Mouse (Mus musculus) forebrain, embryonic 10.5 days (tissue): ENCODE measurements around the gene Mgmt. TPM values are rescaled to one million over a fixed set of nuclear protein-coding genes. Genes with fewer than 3 reads are reported as not detected.

Experiments used
- DNase-seq: peaks from one replicate; pipeline ENCODE4 v3.0.0-alpha.2; 2017; ENCODE audit warnings: low spot score; ENCODE audit errors: extremely low spot score
- H3K27ac ChIP-seq: fragments of 300-500 bp; sonication (generic); 2 replicates; pipeline ENCODE4 v1.5.1; 2016; ENCODE audit warnings: mild to moderate bottlenecking
- H3K27me3 ChIP-seq: fragments of 300-500 bp; sonication (generic); 2 replicates; pipeline ENCODE4 v1.6.1; 2016; ENCODE audit warnings: mild to moderate bottlenecking; ENCODE audit not compliant: poor library complexity, severe bottlenecking
- H3K36me3 ChIP-seq: fragments of 300-500 bp; sonication (generic); replicated peaks from 2 replicates; pipeline ENCODE4 v1.6.1; 2016; ENCODE audit warnings: mild to moderate bottlenecking, moderate library complexity
- H3K4me1 ChIP-seq: fragments of 300-500 bp; sonication (generic); 2 replicates; pipeline ENCODE4 v1.6.1; 2016
- H3K4me3 ChIP-seq: fragments of 300-500 bp; sonication (generic); 2 replicates; pipeline ENCODE4 v1.5.1; 2016; ENCODE audit warnings: mild to moderate bottlenecking, moderate library complexity
- H3K9me3 ChIP-seq: fragments of 300-500 bp; sonication (generic); 2 replicates; pipeline ENCODE4 v1.6.1; 2016; ENCODE audit warnings: mild to moderate bottlenecking, moderate library complexity
- WGBS: fragments of 180-500 bp; shearing (Covaris S2); methylation state at CpG from one replicate; pipeline ENCODE4 v1.1.7; 2016; 5-methylcytosine and 5-hydroxymethylcytosine counted together
- polyA plus RNA-seq: library from polyadenylated mRNA; unstranded; fragments of >200 nt; fragmentation: Nextera tagmentation; extraction: Ambion mirVana; gene quantifications from 2 replicates; pipeline ENCODE4 v1.2.1, GENCODE M21; 2016

The Mgmt gene
- polyA plus RNA-seq, 1 experiment from 2014 or later, result 4.1 TPM

- H3K4me3 ChIP-seq, result no peak overlapping the region
- H3K27ac ChIP-seq, result no peak overlapping the region
- H3K36me3 ChIP-seq, result no peaks in the 10 kb centered on the region
- peaks cover 17% of the 10 kb centered on the region for H3K4me1 ChIP-seq
- DNase-seq, result no peak
- H3K27me3 ChIP-seq, result 0 out of 2 replicates have a peak, but pooled peaks cover 2% of the 10 kb centered on the region
- WGBS, result 80% methylated on average over 8 of the region's 8 CpGs
- no peaks in the 10 kb centered on the region for H3K9me3 ChIP-seq
Measured at GRCm38 (mm10) chr7:137012687-137013086, 118.3 kb downstream of the Mgmt start.

DNA sequence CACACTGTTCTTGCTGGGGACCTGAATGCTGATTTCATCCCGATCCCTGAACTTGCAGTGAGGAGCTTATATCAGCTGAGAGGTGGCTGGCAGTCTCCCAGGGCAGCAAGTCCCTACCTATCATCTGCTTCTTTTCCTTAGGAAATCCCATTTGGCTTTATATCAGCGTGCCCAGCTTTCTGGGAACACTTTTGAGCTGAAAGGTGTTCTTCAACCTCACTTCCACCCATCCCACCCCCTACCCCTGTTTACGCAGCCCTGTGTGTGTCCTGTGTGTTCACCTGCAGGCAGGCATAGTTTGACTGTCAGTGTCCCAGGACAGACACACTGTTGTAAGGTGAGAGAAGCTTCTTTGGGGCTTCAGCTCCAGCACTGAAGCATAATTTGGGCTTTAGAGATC lies 119.0 kb downstream of the Mgmt start:
- Histone ChIP-seq H3K27ac (no peak overlapping the region), H3K4me3 (no peak overlapping the region), H3K27me3 (no peaks in the 10 kb centered on the region), H3K9me3 (no peaks in the 10 kb centered on the region), H3K4me1 (peaks cover 14% of the 10 kb centered on the region), H3K36me3 (no peaks in the 10 kb centered on the region)
- WGBS, result 63% methylated on average over 3 of the region's 3 CpGs
- DNase-seq, result no peak

GRCm38 (mm10) chr7:137018614-137019013 lies 124.2 kb downstream of the Mgmt start:
- H3K9me3 ChIP-seq, result no peaks in the 10 kb centered on the region
- WGBS, result 91% methylated on average over 5 of the region's 5 CpGs
- H3K4me3 ChIP-seq, result no peak overlapping the region
- no peaks in the 10 kb centered on the region for H3K36me3 ChIP-seq
- no peak for DNase-seq
- peaks cover 10% of the 10 kb centered on the region for H3K4me1 ChIP-seq
- H3K27ac ChIP-seq, result no peak overlapping the region
- no peaks in the 10 kb centered on the region; the same call in 1 of the 2 replicates for H3K27me3 ChIP-seq

DNA sequence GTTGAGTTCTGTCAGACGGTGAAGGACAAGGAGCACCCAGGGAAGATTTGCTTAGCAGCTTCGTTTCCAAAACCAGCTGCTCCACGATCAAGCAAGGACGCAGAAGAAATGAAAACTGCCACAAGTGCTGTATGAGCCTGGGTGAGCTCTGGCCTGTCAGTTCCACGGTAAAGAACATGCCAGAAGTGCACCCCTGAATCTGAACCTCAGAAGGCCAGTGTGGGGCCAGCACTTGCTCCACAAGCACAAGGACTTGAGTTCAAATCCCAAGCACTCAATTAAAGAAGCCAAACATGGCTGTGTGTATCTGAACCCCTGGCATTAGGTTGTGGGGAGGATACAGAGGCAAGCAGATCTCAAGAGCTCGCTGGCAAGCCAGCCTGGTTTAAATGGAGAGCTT lies 125.8 kb downstream of the Mgmt start:
- Histone ChIP-seq H3K27me3 (no peaks in the 10 kb centered on the region; the same call in 1 of the 2 replicates), H3K4me3 (no peak overlapping the region), H3K36me3 (no peaks in the 10 kb centered on the region), H3K27ac (no peak overlapping the region), H3K4me1 (peaks cover 10% of the 10 kb centered on the region), H3K9me3 (no peaks in the 10 kb centered on the region)
- DNase-seq, result no peak
- WGBS, result 80% methylated on average over 6 of the region's 6 CpGs

GRCm38 (mm10) chr7:137030789-137031188 lies 136.4 kb downstream of the Mgmt start:
- Histone ChIP-seq H3K27ac (no peak overlapping the region), H3K9me3 (peaks cover 8% of the 10 kb centered on the region), H3K4me1 (no peaks in the 10 kb centered on the region), H3K36me3 (no peaks in the 10 kb centered on the region), H3K4me3 (no peak overlapping the region), H3K27me3 (no peaks in the 10 kb centered on the region)
- no peak for DNase-seq
- WGBS, result 90% methylated on average over 4 of the region's 4 CpGs

- H3K4me1 ChIP-seq, result peaks cover under 1% of the 10 kb centered on the region; the same call in 1 of the 2 replicates
- no peak for DNase-seq
- 97% methylated on average over 12 of the region's 12 CpGs for WGBS
- peaks cover 8% of the 10 kb centered on the region for H3K9me3 ChIP-seq
- no peak overlapping the region for H3K4me3 ChIP-seq
- no peak overlapping the region for H3K27ac ChIP-seq
- no peaks in the 10 kb centered on the region for H3K36me3 ChIP-seq
- H3K27me3 ChIP-seq, result peaks cover 11% of the 10 kb centered on the region; the same call in 1 of the 2 replicates
Measured at GRCm38 (mm10) chr7:137033177-137033576, 138.8 kb downstream of the Mgmt start.

GRCm38 (mm10) chr7:137034986-137035385 lies 140.6 kb downstream of the Mgmt start:
- 91% methylated on average over 3 of the region's 3 CpGs for WGBS

GRCm38 (mm10) chr7:137035916-137036315 lies 141.5 kb downstream of the Mgmt start:
- Histone ChIP-seq H3K4me3 (no peak overlapping the region), H3K27ac (no peak overlapping the region), H3K4me1 (peaks cover 17% of the 10 kb centered on the region), H3K36me3 (no peaks in the 10 kb centered on the region), H3K9me3 (no peaks in the 10 kb centered on the region), H3K27me3 (peaks cover 11% of the 10 kb centered on the region; the same call in 1 of the 2 replicates)
- no peak for DNase-seq
- WGBS, result 77% methylated on average over 5 of the region's 5 CpGs

More at GRCm38 (mm10) chr7:137034986-137035385, 140.6 kb downstream of the Mgmt start:
- Histone ChIP-seq H3K27me3 (peaks cover 11% of the 10 kb centered on the region; the same call in 1 of the 2 replicates), H3K36me3 (no peaks in the 10 kb centered on the region), H3K4me3 (no peak overlapping the region), H3K27ac (no peak overlapping the region), H3K9me3 (peaks cover 6% of the 10 kb centered on the region), H3K4me1 (peaks cover 8% of the 10 kb centered on the region)
- no peak for DNase-seq

DNA sequence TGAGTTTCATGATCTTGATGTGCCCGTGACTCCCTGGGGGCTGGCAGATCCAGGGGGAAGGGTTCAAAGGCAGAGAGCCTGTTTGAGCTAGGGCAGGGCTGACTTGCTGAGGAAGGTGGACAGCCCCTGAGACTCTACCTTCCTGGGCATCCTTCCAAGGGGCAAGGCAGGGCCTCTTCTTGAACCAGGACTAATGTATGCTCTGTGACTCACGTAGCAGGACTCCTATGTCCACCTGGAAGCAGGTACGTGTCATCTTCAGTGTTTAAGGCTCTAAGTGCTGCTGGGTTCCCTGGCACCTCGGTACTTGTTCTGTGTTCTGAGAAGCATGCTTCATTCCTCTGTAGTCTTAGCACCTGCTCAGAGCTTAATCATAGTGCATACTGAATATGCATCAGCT lies 143.1 kb downstream of the Mgmt start:
- Histone ChIP-seq H3K4me3 (no peak overlapping the region), H3K36me3 (no peaks in the 10 kb centered on the region), H3K27me3 (peaks cover 11% of the 10 kb centered on the region; the same call in 1 of the 2 replicates), H3K27ac (no peak overlapping the region), H3K9me3 (no peaks in the 10 kb centered on the region), H3K4me1 (peaks cover 24% of the 10 kb centered on the region)
- DNase-seq, result no peak
- WGBS, result 86% methylated on average over 4 of the region's 4 CpGs

GRCm38 (mm10) chr7:137037872-137038271 lies 143.5 kb downstream of the Mgmt start:
- Histone ChIP-seq H3K36me3 (no peaks in the 10 kb centered on the region), H3K9me3 (no peaks in the 10 kb centered on the region), H3K4me3 (no peak overlapping the region), H3K27me3 (peaks cover 11% of the 10 kb centered on the region; the same call in 1 of the 2 replicates), H3K27ac (no peak overlapping the region), H3K4me1 (peaks cover 26% of the 10 kb centered on the region)
- WGBS, result 84% methylated on average over 5 of the region's 5 CpGs
- DNase-seq, result no peak

GRCm38 (mm10) chr7:137038311-137038945 lies 144.0 kb downstream of the Mgmt start:
- Histone ChIP-seq H3K4me3 (no peak overlapping the region), H3K27ac (no peak overlapping the region), H3K36me3 (no peaks in the 10 kb centered on the region), H3K9me3 (no peaks in the 10 kb centered on the region), H3K27me3 (peaks cover 11% of the 10 kb centered on the region; the same call in 1 of the 2 replicates), H3K4me1 (peaks cover 26% of the 10 kb centered on the region)
- DNase-seq, result no peak
- 75% methylated on average over 10 of the region's 10 CpGs for WGBS

DNA sequence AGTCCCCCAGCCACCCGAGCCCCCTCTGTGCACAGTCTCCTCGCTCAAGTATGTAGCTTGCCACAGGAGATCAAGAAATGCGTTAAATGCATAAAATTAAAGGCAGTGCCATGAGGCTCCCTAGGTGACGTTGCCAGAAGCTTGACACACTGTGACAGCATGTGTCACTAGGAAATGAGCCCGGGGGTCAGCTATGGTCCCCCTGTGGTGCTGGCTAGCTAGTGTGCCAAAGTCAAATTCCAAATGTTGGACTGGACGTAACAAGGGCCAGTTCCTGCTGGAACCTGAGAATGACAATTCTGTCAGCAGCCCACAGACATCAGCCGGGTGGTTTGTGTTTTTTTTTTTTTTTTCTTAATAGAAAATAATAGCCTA lies 144.5 kb downstream of the Mgmt start:
- H3K27ac ChIP-seq, result no peak overlapping the region
- no peak for DNase-seq
- H3K4me3 ChIP-seq, result no peak overlapping the region
- no peaks in the 10 kb centered on the region for H3K9me3 ChIP-seq
- no peaks in the 10 kb centered on the region for H3K36me3 ChIP-seq
- H3K27me3 ChIP-seq, result peaks cover 11% of the 10 kb centered on the region; the same call in 1 of the 2 replicates
- H3K4me1 ChIP-seq, result peaks cover 26% of the 10 kb centered on the region
- WGBS, result 78% methylated on average over 7 of the region's 7 CpGs

GRCm38 (mm10) chr7:137040646-137041045 lies 146.2 kb downstream of the Mgmt start:
- WGBS, result 55% methylated on average over 8 of the region's 8 CpGs
- no peaks in the 10 kb centered on the region for H3K36me3 ChIP-seq
- no peaks in the 10 kb centered on the region for H3K9me3 ChIP-seq
- peaks cover 11% of the 10 kb centered on the region; the same call in 1 of the 2 replicates for H3K27me3 ChIP-seq
- H3K27ac ChIP-seq, result no peak overlapping the region
- peaks cover 26% of the 10 kb centered on the region for H3K4me1 ChIP-seq
- H3K4me3 ChIP-seq, result no peak overlapping the region
- no peak for DNase-seq
